Mouse (Mus musculus) liver, adult 2 months (tissue): Measurements from ENCODE around the gene Sf3b6.

Source experiments
- CTCF ChIP-seq: fragments of 200-500 bp; IDR thresholded peaks from 2 replicates; pipeline ENCODE4 v1.5.1; 2011; ENCODE audit warnings: low read depth, low read length, control low read depth
- POLR2A ChIP-seq: fragments of 200-500 bp; IDR thresholded peaks from 2 replicates; pipeline ENCODE4 v1.6.1; 2011; ENCODE audit warnings: low read length, control low read depth; ENCODE audit not compliant: insufficient read depth; ENCODE audit errors: extremely low read depth

GRCm38 (mm10) chr12:4783598-4783997 lies 33.7 kb upstream of the Sf3b6 start:
- no peak for TF ChIP-seq POLR2A
- TF ChIP-seq CTCF = no peak
